Comparison of ENCODE assay signal across 26 mouse cellular contexts in genomic region chr4:117878703-117879102, GRCm38 (mm10). TPM values are rescaled to one million over a fixed set of nuclear protein-coding genes. Genes with fewer than 3 reads are reported as not detected.
"Had no signal": no experiment of that assay in that cellular context is flagged by ENCODE, and none has a peak within 500 bp of the region (broad histone marks: within the 10 kb centered on the region; RNA-seq: fewer than 3 reads in every experiment).

No protein-coding gene starts in this region.

- H3K27me3 ChIP-seq: heart, embryonic 12.5 days; heart, embryonic 15.5 days; kidney, embryonic 15.5 days; limb, embryonic 13.5 days; limb, embryonic 15.5 days had no signal

- H3K4me2 ChIP-seq: heart, embryonic 12.5 days; heart, embryonic 15.5 days; hindbrain, embryonic 14.5 days; kidney, embryonic 15.5 days; limb, embryonic 13.5 days; limb, embryonic 15.5 days had no signal

- H3K9me3 ChIP-seq: heart, embryonic 10.5 days; heart, embryonic 12.5 days; heart, embryonic 15.5 days; kidney, embryonic 15.5 days; limb, embryonic 13.5 days; limb, embryonic 15.5 days had no signal

- H3K27ac ChIP-seq: heart, adult 2 months; heart, embryonic 10.5 days; heart, embryonic 15.5 days; hindbrain, embryonic 14.5 days; kidney, embryonic 15.5 days; kidney, postnatal 0 days; limb, embryonic 13.5 days; limb, embryonic 15.5 days had no signal

- ATAC-seq: forebrain, embryonic 16.5 days; hindbrain, embryonic 16.5 days; intestine, embryonic 16.5 days had no signal

- H3K4me3 ChIP-seq: heart, adult 2 months; heart, embryonic 10.5 days; heart, embryonic 12.5 days; heart, embryonic 15.5 days; kidney, embryonic 15.5 days; limb, embryonic 13.5 days; limb, embryonic 15.5 days had no signal

- DNase-seq: gastrocnemius, postnatal 14 days; gastrocnemius, postnatal 36 days; heart, adult 11 months; heart, adult 2 months; heart, postnatal 14 days; heart, postnatal 36 days; kidney, adult 11 months; kidney, adult 2 months; kidney, adult 9 months; kidney, postnatal 14 days; kidney, postnatal 36 days; layer of hippocampus, adult 9-11 months; layer of hippocampus, postnatal 36 days; left cerebral cortex, postnatal 4 days had no signal

- H3K9ac ChIP-seq: heart, embryonic 12.5 days; heart, embryonic 15.5 days; hindbrain, embryonic 14.5 days; kidney, embryonic 15.5 days; limb, embryonic 13.5 days; limb, embryonic 15.5 days had no signal

RNA-seq across cellular contexts. Expression of gene B4galt2, which starts 4.6 kb away (rescaled TPM):
- total RNA-seq: hematopoietic stem cell, adult 5-6 weeks had no signal

RNA-seq across cellular contexts. Expression of gene Ccdc24, which starts 6.3 kb away (rescaled TPM):
- total RNA-seq: hematopoietic stem cell, adult 5-6 weeks had no signal
